Mouse (Mus musculus) bone marrow macrophage, adult 2 months (primary cell): Measurements from ENCODE around the gene Ccnd1.

Source experiments
- CTCF ChIP-seq: IDR thresholded peaks from 2 replicates; pipeline ENCODE4 v1.5.1; 2012; ENCODE audit warnings: low read depth, mild to moderate bottlenecking, low read length, moderate library complexity
- POLR2A ChIP-seq: IDR thresholded peaks from 2 replicates; pipeline ENCODE4 v1.6.1; 2012; ENCODE audit warnings: mild to moderate bottlenecking, low read depth, low read length, borderline replicate concordance

GRCm38 (mm10) chr7:144971769-144972168 is 32.0 kb upstream of the Ccnd1 start:
- TF ChIP-seq CTCF (no peak), POLR2A (no peak)
